In the genomic region with DNA sequence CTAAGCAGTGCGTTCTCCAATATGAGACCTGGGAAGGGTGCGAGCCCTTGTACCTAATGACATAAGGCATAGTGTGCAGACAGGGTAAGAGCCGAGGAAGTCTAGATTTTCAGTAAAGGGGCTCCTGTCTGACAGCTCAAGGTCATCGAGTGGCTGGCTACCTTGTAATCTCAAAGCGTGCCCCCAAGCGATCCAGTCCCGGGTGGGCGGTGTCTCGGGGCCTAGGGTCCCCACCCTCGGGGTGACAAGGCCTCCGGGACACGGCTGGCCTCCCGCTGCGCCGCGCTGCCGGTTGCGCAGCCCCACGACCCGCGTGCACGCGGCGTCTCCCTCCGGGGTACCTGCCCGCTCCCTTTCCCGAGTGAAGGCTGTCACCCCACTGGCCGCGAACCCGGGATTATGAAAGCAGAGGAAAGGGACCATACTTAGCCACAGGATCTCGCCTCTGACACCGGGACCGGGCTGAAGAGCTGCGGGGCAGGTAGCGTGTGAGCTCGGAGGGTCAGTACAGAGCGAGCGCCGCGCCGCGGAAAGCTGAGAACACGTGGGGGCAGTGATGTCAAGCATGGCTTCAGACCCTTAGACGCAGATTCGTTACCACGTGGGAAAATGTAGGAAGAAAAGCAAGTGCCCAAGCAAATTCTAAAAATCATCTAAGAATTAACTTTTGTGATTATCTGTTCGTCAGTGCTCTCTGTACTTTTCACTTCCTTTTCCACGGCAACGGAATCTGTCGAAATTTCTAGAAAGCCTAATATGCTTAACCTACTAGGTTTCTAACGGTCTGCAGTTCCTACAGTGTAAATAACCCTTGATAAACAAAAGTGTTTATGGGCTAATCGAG, we compare ENCODE assay signal across 1 mouse cellular context.
A peak's percentile ranks its signal among the peaks of the same experiment; 100 is the strongest.
TF ChIP-seq lines count a peak whose summit lies in the region.

Gene Timm9 (minus strand): TSS at position 555 of the 844 bp plus-strand sequence.
Gene 2700049A03Rik (plus strand): TSS at position 719 of the 844 bp plus-strand sequence.

TF ChIP-seq in MEL, 35 proteins besides CTCF, POLR2A, EP300 and RAD21 (continued from another document):
- no peak for TF ChIP-seq RCOR1 (IDR thresholded peaks at IDR 0.05; ENCODE audit: low read depth, low read length)
- TF ChIP-seq UBTF (IDR thresholded peaks at IDR 0.05; ENCODE audit: borderline replicate concordance, insufficient read depth, low read depth, low read length): peak; percentile 50; the same call in 1 of the 2 replicates
- TF ChIP-seq CHD2 (IDR thresholded peaks at IDR 0.05; ENCODE audit: low read length): no peak
- no peak for TF ChIP-seq MAFK (IDR thresholded peaks at IDR 0.05; ENCODE audit: borderline replicate concordance, low read depth, low read length)
- no peak for TF ChIP-seq E2F4 (IDR thresholded peaks at IDR 0.05; ENCODE audit: borderline replicate concordance, low read depth, low read length)
- no peak; the same call in 1 of the 2 replicates for TF ChIP-seq ELF1 (IDR thresholded peaks at IDR 0.05; ENCODE audit: low read depth, low read length)
- TF ChIP-seq SMC3 (IDR thresholded peaks at IDR 0.05; ENCODE audit: low read depth, low read length): no peak
- TF ChIP-seq NRF1 (IDR thresholded peaks at IDR 0.05; ENCODE audit: insufficient read depth, low read depth, low read length, poor library complexity, severe bottlenecking): no peak
- TF ChIP-seq JUND (IDR thresholded peaks at IDR 0.05; ENCODE audit: low read depth, low read length): no peak
- no peak for TF ChIP-seq GABPA (IDR thresholded peaks at IDR 0.05; ENCODE audit: low read depth, low read length)
- no peak for TF ChIP-seq HCFC1 (IDR thresholded peaks at IDR 0.05; ENCODE audit: low read depth, low read length)
- peak; percentile 87 for TF ChIP-seq TBP (IDR thresholded peaks at IDR 0.05; ENCODE audit: low read depth, low read length)
- TF ChIP-seq POLR2AphosphoS5 (IDR thresholded peaks at IDR 0.05; ENCODE audit: borderline replicate concordance, low read depth, low read length): no peak
- TF ChIP-seq MAX (IDR thresholded peaks at IDR 0.05; ENCODE audit: low read length): peak; percentile 100
- TF ChIP-seq MEF2A (IDR thresholded peaks at IDR 0.05; ENCODE audit: extremely low read depth, insufficient replicate concordance, low read depth, low read length, poor library complexity, severe bottlenecking): no peak
- peak; percentile 100 for TF ChIP-seq MYC (IDR thresholded peaks at IDR 0.05; ENCODE audit: low read depth, low read length)
- TF ChIP-seq NELFE (IDR thresholded peaks at IDR 0.05; ENCODE audit: low read depth, low read length): peak; percentile 89
- peak; percentile 98 for TF ChIP-seq ZC3H11A (IDR thresholded peaks at IDR 0.05; ENCODE audit: low read depth, low read length)
- no peak for TF ChIP-seq CHD1 (IDR thresholded peaks at IDR 0.05; ENCODE audit: low read depth, low read length)
- TF ChIP-seq MAZ (IDR thresholded peaks at IDR 0.05; ENCODE audit: low read depth, low read length): no peak; the same call in 1 of the 2 replicates
- no peak for TF ChIP-seq GATA1 (IDR thresholded peaks at IDR 0.05; ENCODE audit: low read depth, low read length)
- TF ChIP-seq SIN3A (IDR thresholded peaks at IDR 0.05; ENCODE audit: low read length): peak; percentile 92
- TF ChIP-seq BHLHE40 (IDR thresholded peaks at IDR 0.05; ENCODE audit: borderline replicate concordance, low read depth, low read length): peak; percentile 91
